ENCODE assay signal across 41 mouse cellular contexts in genomic region chr16:45662381-45662780, GRCm38 (mm10). TPM values are rescaled to one million over a fixed set of nuclear protein-coding genes. Genes with fewer than 3 reads are reported as not detected.
"Had no signal": no experiment of that assay in that cellular context is flagged by ENCODE, and none has a peak within 500 bp of the region (broad histone marks: within the 10 kb centered on the region; RNA-seq: fewer than 3 reads in every experiment).

No protein-coding gene starts in this region.

- H3K4me3 ChIP-seq: gastrocnemius, adult 2 months; heart, embryonic 10.5 days; heart, embryonic 12.5 days; hindbrain, embryonic 10.5 days; hindbrain, embryonic 12.5 days; intestine, embryonic 15.5 days; kidney, embryonic 15.5 days; limb, embryonic 13.5 days; limb, embryonic 15.5 days had no signal

- ATAC-seq: hindbrain, embryonic 16.5 days; inflammation-experienced regulatory T-cells, adult 6 months; intestine, embryonic 15.5 days; intestine, postnatal 0 days had no signal

- H3K27ac ChIP-seq: gastrocnemius, adult 2 months; heart, embryonic 10.5 days; hindbrain, embryonic 10.5 days; hindbrain, embryonic 12.5 days; hindbrain, embryonic 14.5 days; intestine, embryonic 15.5 days; kidney, embryonic 15.5 days; kidney, postnatal 0 days; limb, embryonic 13.5 days; limb, embryonic 15.5 days had no signal

- H3K9me3 ChIP-seq: heart, embryonic 10.5 days; heart, embryonic 12.5 days; hindbrain, embryonic 10.5 days; hindbrain, embryonic 12.5 days; intestine, embryonic 15.5 days; kidney, embryonic 15.5 days; limb, embryonic 13.5 days; limb, embryonic 15.5 days had no signal

- H3K4me2 ChIP-seq: heart, embryonic 12.5 days; hindbrain, embryonic 12.5 days; hindbrain, embryonic 14.5 days; intestine, embryonic 15.5 days; kidney, embryonic 15.5 days; limb, embryonic 13.5 days; limb, embryonic 15.5 days had no signal

- H3K4me1 ChIP-seq: heart, embryonic 10.5 days; heart, embryonic 12.5 days; hindbrain, embryonic 10.5 days; hindbrain, embryonic 12.5 days; intestine, embryonic 15.5 days; kidney, embryonic 15.5 days; limb, embryonic 13.5 days; limb, embryonic 15.5 days had no signal

- DNase-seq: gastrocnemius, adult 2 months; gastrocnemius, postnatal 10 days; gastrocnemius, postnatal 25 days; heart, adult 18-20 months; heart, postnatal 10 days; heart, postnatal 4 days; kidney, adult 18-20 months; kidney, adult 9 months; kidney, postnatal 14 days; kidney, postnatal 36 days; layer of hippocampus, adult 9-11 months; layer of hippocampus, postnatal 36 days; left cerebral cortex, postnatal 4 days had no signal

- H3K9ac ChIP-seq: heart, embryonic 12.5 days; hindbrain, embryonic 12.5 days; hindbrain, embryonic 14.5 days; intestine, embryonic 15.5 days; kidney, embryonic 15.5 days; limb, embryonic 13.5 days; limb, embryonic 15.5 days had no signal

- H3K27me3 ChIP-seq: heart, embryonic 12.5 days; hindbrain, embryonic 12.5 days; intestine, embryonic 15.5 days; kidney, embryonic 15.5 days; limb, embryonic 13.5 days; limb, embryonic 15.5 days had no signal

- H3K36me3 ChIP-seq: heart, embryonic 10.5 days; heart, embryonic 12.5 days; hindbrain, embryonic 10.5 days; hindbrain, embryonic 12.5 days; intestine, embryonic 15.5 days; kidney, embryonic 15.5 days; limb, embryonic 13.5 days; limb, embryonic 15.5 days had no signal

RNA-seq across cellular contexts. Expression of gene BC016579, which starts 8.5 kb away (rescaled TPM):
- total RNA-seq: gastrocnemius, adult 2 months; gastrocnemius, postnatal 10 days; gastrocnemius, postnatal 25 days; gastrocnemius, postnatal 4 days; heart, adult 18-20 months; heart, adult 8-10 months; heart, postnatal 10 days; heart, postnatal 25 days; heart, postnatal 4 days; layer of hippocampus, postnatal 14 days; left cerebral cortex, postnatal 4 days had no signal
- polyA plus RNA-seq: heart, embryonic 14.5 days; hindbrain, embryonic 10.5 days; hindbrain, embryonic 12.5 days; hindbrain, embryonic 14.5 days; hindbrain, embryonic 16.5 days; inflammation-experienced regulatory T-cells, adult 6 months; liver, adult 2 months had no signal

RNA-seq across cellular contexts. Expression of gene Tmprss7, which starts 31.1 kb away (rescaled TPM):
- total RNA-seq: gastrocnemius, adult 2 months; gastrocnemius, postnatal 10 days; gastrocnemius, postnatal 25 days; gastrocnemius, postnatal 4 days; heart, adult 18-20 months; heart, adult 8-10 months; heart, postnatal 10 days; heart, postnatal 25 days; heart, postnatal 4 days had no signal
- polyA plus RNA-seq: heart, embryonic 10.5 days; heart, embryonic 12.5 days; heart, embryonic 14.5 days; heart, embryonic 16.5 days; inflammation-experienced regulatory T-cells, adult 6 months had no signal

RNA-seq across cellular contexts. Expression of gene Gcsam, which starts 52.2 kb away (rescaled TPM):
- total RNA-seq: gastrocnemius, adult 2 months; granulocyte monocyte progenitor cell, adult 5-6 weeks; heart, postnatal 25 days; layer of hippocampus, adult 18-20 months; layer of hippocampus, adult 8-10 months; layer of hippocampus, postnatal 14 days; layer of hippocampus, postnatal 36 days; left cerebral cortex, adult 18-20 months; left cerebral cortex, adult 8-10 months; left cerebral cortex, postnatal 10 days; left cerebral cortex, postnatal 25 days; left cerebral cortex, postnatal 4 days had no signal
- polyA plus RNA-seq: frontal cortex, adult 2 months; hindbrain, embryonic 12.5 days; hindbrain, embryonic 16.5 days had no signal
